In the genomic region with DNA sequence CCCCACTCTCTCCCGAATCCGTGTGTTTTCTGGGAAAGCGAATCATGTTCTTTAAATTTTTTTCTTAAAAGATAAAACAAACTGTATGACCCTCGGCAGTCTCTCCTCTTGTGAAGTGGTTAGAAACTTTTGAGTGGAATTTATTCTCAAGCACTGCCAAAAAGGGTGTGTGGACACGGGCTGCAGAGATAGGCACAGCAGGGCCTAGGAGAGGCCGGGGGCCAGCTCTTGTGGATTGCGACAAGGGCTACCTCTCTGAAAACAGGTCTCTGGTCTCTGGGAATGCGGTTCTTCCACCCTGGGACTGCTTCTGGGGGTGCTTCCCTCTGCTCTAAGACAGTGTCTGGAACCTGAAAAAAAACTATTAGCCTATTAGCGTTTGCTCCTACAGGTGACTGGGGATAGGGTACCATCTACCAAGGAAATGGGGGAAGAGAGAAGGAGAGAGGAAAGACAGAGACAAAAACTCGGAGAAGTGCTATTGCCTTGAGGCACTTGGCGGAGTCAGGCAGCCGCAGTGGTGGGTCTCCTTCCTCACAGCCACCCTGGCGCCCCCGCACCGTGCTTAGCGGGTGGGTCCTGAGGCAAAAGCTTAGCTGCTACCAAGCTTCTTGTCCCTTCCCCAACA, we compare ENCODE assay signal across 8 mouse cellular contexts. TPM values are rescaled to one million over a fixed set of nuclear protein-coding genes. Genes with fewer than 3 reads are reported as not detected.
DNase-seq lines count a peak whose midpoint lies in the region; ATAC-seq and TF ChIP-seq lines count a peak whose summit lies in the region.

No protein-coding gene starts in this region.

- H3K27me3 ChIP-seq in heart, embryonic 13.5 days (replicated peaks), result peaks cover 53% of the 10 kb centered on the region
- H3K27me3 ChIP-seq in intestine, embryonic 15.5 days (replicated peaks), result no peaks in the 10 kb centered on the region
- H3K27me3 ChIP-seq in midbrain, embryonic 14.5 days (ENCODE audit: control insufficient read depth, insufficient read depth, low read length), result peaks cover 16% of the 10 kb centered on the region

- H3K4me2 ChIP-seq in heart, embryonic 13.5 days, result peak overlapping the region; percentile 97
- H3K4me2 ChIP-seq in intestine, embryonic 15.5 days (replicated peaks), result peak overlapping the region; percentile 88
- peak overlapping the region; percentile 99 for H3K4me2 ChIP-seq in midbrain, embryonic 14.5 days (ENCODE audit: low read length)

- no peaks in the 10 kb centered on the region for H3K9me3 ChIP-seq in heart, embryonic 13.5 days
- H3K9me3 ChIP-seq in intestine, embryonic 15.5 days, result no peaks in the 10 kb centered on the region
- no peaks in the 10 kb centered on the region for H3K9me3 ChIP-seq in midbrain, embryonic 14.5 days (ENCODE audit: control insufficient read depth, low read length)

- no peak for TF ChIP-seq POLR2A in cortical plate, adult 2 months (IDR thresholded peaks at IDR 0.05; ENCODE audit: extremely low read depth, insufficient read depth, low read length)

- H3K27ac ChIP-seq in heart, embryonic 13.5 days (replicated peaks), result peak overlapping the region; percentile 43; the same call in 1 of the 2 replicates
- H3K27ac ChIP-seq in cortical plate, adult 2 months (ENCODE audit: insufficient read depth, low read length), result peak overlapping the region; percentile 43
- peak overlapping the region; percentile 76 for H3K27ac ChIP-seq in intestine, embryonic 15.5 days
- peak overlapping the region; percentile 87 for H3K27ac ChIP-seq in midbrain, embryonic 14.5 days (replicated peaks; ENCODE audit: low read depth, low read length)

- peak overlapping the region; percentile 84 for H3K9ac ChIP-seq in heart, embryonic 13.5 days
- peak overlapping the region; percentile 75 for H3K9ac ChIP-seq in intestine, embryonic 15.5 days
- peak overlapping the region; percentile 76 for H3K9ac ChIP-seq in midbrain, embryonic 14.5 days (replicated peaks; ENCODE audit: low read length)

- DNase-seq in heart, adult 8-10 months (ENCODE audit: low spot score), result no peak
- peak; percentile 50 for DNase-seq in midbrain, embryonic 14.5 days
- DNase-seq in urinary bladder, adult 18-20 months (ENCODE audit: low spot score in 2 of 2), result no peak
- no peak for DNase-seq in ovary, postnatal 14 days (ENCODE audit: low spot score)
- no peak for DNase-seq in gastrocnemius, adult 8-10 months (ENCODE audit: low spot score in 2 of 2)

- ATAC-seq in heart, embryonic 13.5 days (ENCODE audit: extremely low read depth, insufficient number of reproducible peaks, low FRiP score, low TSS enrichment), result no peak
- ATAC-seq in intestine, embryonic 15.5 days, result no peak
- no peak for ATAC-seq in midbrain, embryonic 14.5 days (ENCODE audit: low FRiP score, low TSS enrichment)

- H3K4me1 ChIP-seq in heart, embryonic 13.5 days, result peaks cover 67% of the 10 kb centered on the region
- H3K4me1 ChIP-seq in cortical plate, adult 2 months (ENCODE audit: control insufficient read depth, insufficient read depth, low read length), result peaks cover under 1% of the 10 kb centered on the region
- H3K4me1 ChIP-seq in intestine, embryonic 15.5 days (replicated peaks), result peaks cover 31% of the 10 kb centered on the region
- H3K4me1 ChIP-seq in midbrain, embryonic 14.5 days (ENCODE audit: control insufficient read depth, insufficient read depth, low read length), result peaks cover 35% of the 10 kb centered on the region

- 14% methylated on average over 16 of the region's 16 CpGs for WGBS in heart, embryonic 13.5 days
- WGBS in intestine, embryonic 15.5 days, result 6% methylated on average over 16 of the region's 16 CpGs
- WGBS in midbrain, embryonic 14.5 days, result 4% methylated on average over 16 of the region's 16 CpGs

- no peaks in the 10 kb centered on the region for H3K36me3 ChIP-seq in heart, embryonic 13.5 days
- no peaks in the 10 kb centered on the region for H3K36me3 ChIP-seq in intestine, embryonic 15.5 days
- H3K36me3 ChIP-seq in midbrain, embryonic 14.5 days (ENCODE audit: control insufficient read depth, insufficient read depth, low read length), result no peaks in the 10 kb centered on the region

- TF ChIP-seq CTCF in cortical plate, adult 2 months (IDR thresholded peaks at IDR 0.05; ENCODE audit: extremely low read depth, insufficient read depth, low read length), result no peak

- peak overlapping the region; percentile 67 for H3K4me3 ChIP-seq in heart, embryonic 13.5 days
- peak overlapping the region; percentile 75 for H3K4me3 ChIP-seq in cortical plate, adult 2 months (ENCODE audit: insufficient read depth, low read length)
- peak overlapping the region; percentile 58 for H3K4me3 ChIP-seq in intestine, embryonic 15.5 days (replicated peaks)
- peak overlapping the region; percentile 66 for H3K4me3 ChIP-seq in midbrain, embryonic 14.5 days (replicated peaks; ENCODE audit: low read depth, low read length)

RNA-seq across cellular contexts. Expression of a gene that starts 1.9 kb away (rescaled TPM):
- polyA plus RNA-seq in heart, embryonic 13.5 days (2015; fragmentation: Nextera tagmentation; extraction: Ambion mirVana), result 5.0 and 7.0 TPM in 2 replicates
- total RNA-seq in heart, adult 8-10 months (2022), result 10 to 100 TPM; 13.2 to 30.0 (median 26.7) TPM
- polyA plus RNA-seq in cortical plate, adult 2 months (2012; rRNA removed), result 7.7 and 8.8 TPM in 2 replicates
- 28.3 and 31.1 TPM in 2 replicates for polyA plus RNA-seq in intestine, embryonic 15.5 days (2015; fragmentation: Nextera tagmentation; extraction: Ambion mirVana)
- polyA plus RNA-seq in midbrain, embryonic 14.5 days (2014; fragmentation: Nextera tagmentation; extraction: Ambion mirVana), result 17.6 and 19.5 TPM in 2 replicates
- 1 to 10 TPM; 3.3 to 4.3 (median 4.1) TPM for total RNA-seq in gastrocnemius, adult 8-10 months (2022)
